Mouse (Mus musculus): ENCODE data around the gene 4930442H23Rik. TPM values are rescaled to one million over a fixed set of nuclear protein-coding genes. Genes with fewer than 3 reads are reported as not detected.
A peak's percentile ranks its signal among the peaks of the same experiment; 100 is the strongest.

Gene 4930442H23Rik
- polyA plus RNA-seq, 1 experiment: not detected

DNA sequence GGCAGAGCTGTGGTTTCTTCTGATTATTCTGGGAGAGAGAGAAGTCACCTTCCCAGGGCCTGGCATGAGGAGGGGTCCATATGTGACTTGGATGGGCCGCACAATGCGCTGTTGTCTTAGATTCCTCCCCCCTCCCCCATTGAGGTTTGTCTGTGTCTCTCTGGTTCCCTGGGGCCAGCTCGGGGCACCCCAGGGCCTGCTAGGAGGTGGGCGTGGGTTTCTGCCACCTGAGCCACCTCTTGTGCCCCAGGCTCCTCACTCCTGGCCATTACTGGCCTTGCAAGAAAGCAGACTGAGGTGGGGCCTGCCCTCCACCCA lies 44.2 kb downstream of the 4930442H23Rik start:
- peak overlapping the region; percentile 98 for H3K4me3 ChIP-seq (replicated peaks)
- H3K4me1 ChIP-seq: peaks cover 72% of the 10 kb centered on the region
- TF ChIP-seq GATA1 (IDR thresholded peaks at IDR 0.05; ENCODE audit: borderline replicate concordance, low read length) (no peak), FLI1 (IDR thresholded peaks at IDR 0.05; ENCODE audit: low read length) (no peak)
- H3K36me3 ChIP-seq (replicated peaks; ENCODE audit: low read length): peaks cover 55% of the 10 kb centered on the region
- no peaks in the 10 kb centered on the region for H3K27me3 ChIP-seq (replicated peaks)
- no peaks in the 10 kb centered on the region for H3K9me3 ChIP-seq

DNA sequence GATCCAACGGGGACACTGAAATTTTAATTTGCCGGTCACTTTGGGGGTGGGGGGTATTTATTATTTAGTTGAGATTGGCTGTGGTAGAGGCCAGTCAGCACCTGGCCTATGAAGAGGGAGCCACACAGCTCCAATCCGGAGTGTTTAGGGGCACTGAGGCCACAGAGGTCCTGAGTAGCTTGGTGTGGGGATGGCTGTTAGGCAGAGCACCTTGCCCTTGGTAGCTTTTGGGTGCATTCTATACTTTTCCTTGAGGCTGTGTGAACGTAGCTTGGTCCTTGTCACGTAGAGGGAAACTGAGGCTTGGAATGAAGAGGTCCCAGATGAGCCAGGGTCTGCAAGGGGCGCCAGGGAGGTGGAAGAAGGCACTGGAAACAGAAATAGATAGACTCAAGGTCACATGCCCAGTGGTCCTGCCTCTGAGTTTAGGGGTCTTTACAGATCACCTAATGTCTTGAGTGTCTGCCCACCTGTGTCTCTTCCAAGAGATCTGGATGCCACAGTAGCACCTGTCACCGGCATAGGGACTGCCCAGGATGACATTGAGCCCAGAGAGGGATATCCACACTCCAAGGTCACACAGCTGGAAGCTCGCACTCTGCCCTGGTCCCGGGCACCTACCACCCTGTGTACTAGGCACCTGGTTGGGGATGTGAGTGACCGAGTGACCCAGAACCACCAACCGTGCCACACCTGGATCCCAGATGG lies 44.7 kb downstream of the 4930442H23Rik start:
- Histone ChIP-seq H3K9me3 (no peaks in the 10 kb centered on the region), H3K36me3 (replicated peaks; ENCODE audit: low read length) (peaks cover 49% of the 10 kb centered on the region), H3K4me1 (peaks cover 72% of the 10 kb centered on the region), H3K27me3 (replicated peaks) (no peaks in the 10 kb centered on the region), H3K4me3 (replicated peaks) (peak overlapping the region; percentile 98)
- no peak for TF ChIP-seq GATA1 (IDR thresholded peaks at IDR 0.05; ENCODE audit: borderline replicate concordance, low read length)
- no peak for TF ChIP-seq FLI1 (IDR thresholded peaks at IDR 0.05; ENCODE audit: low read length)

DNA sequence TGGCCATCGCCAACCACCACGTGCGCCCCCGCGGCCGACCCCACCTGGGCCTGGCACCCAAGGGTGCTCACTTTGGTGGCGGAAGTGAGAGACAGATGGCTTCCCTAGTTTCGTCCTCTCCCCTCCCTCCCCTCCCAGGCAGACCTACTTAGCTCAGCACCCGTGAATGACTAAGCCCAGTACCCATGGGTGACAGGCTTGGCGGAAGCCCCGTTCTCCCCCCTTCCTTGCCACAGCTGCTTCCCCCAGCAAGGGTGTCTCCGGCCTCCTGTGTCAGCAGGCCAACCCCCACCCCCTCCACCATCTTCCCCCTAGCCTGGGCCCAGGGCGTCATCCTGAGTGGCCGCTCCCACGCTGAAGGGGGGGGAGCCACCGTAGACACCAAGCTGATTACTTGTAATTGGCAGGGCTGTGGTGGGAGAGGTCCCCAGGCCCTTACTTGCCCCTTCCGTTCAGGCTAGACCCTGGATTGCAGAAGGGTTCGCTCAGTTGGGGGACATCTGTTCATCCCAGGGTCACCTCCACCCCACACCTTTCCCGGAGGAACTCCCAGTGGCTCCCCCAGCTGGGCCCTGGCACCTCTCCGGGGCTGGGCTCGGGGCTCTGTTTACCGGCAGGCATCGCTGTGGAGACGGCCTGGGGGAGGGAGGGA lies 45.4 kb downstream of the 4930442H23Rik start:
- Histone ChIP-seq H3K27me3 (replicated peaks) (no peaks in the 10 kb centered on the region), H3K9me3 (no peaks in the 10 kb centered on the region), H3K4me3 (replicated peaks) (peak overlapping the region; percentile 98), H3K36me3 (replicated peaks; ENCODE audit: low read length) (peaks cover 42% of the 10 kb centered on the region), H3K4me1 (peaks cover 68% of the 10 kb centered on the region)
- no peak for TF ChIP-seq FLI1 (IDR thresholded peaks at IDR 0.05; ENCODE audit: low read length)
- no peak for TF ChIP-seq GATA1 (IDR thresholded peaks at IDR 0.05; ENCODE audit: borderline replicate concordance, low read length)

DNA sequence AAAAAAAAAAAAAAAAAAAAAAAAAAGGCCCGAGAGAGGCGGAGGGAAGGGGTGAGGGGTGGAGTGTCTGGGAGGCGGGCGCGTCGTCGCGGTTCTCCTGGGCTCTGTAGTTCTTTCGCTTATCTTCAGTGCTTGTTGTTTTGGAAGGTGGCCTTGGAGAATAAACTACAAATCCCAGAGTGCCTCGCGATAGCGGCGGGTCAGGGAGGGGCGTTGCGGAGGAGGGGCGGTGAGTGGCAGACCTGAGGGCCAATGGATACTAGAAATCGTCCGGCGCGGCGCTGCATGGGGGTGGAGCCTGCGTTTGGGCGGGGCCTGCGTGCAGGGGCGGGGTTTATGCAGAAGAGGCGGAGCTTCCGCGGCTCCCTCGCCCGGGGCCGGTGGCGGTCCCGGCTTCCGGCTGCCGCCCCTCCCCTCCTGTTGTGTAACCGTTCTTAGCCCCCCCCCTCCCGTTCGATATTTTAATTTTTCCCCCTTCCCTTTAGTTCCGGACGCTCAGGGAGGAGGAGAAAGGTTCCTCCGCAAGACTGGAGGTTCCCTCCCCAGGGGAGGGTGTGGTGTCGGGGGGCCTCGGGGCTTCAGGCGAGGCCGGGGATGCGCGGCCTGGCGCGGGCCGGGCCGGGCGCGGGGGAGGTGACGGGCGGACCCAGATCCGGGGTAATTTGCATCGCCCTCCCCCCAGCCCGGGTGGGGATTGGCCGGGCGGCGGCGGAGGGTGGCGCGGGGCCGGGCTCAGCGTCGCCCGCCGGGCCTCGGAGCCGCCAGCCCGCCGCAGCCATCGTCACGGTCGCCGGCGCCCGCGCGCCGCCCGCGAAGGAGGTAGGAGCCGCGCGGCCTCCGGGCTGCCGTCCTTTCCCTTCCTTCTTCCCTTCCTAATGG lies 46.2 kb downstream of the 4930442H23Rik start:
- Histone ChIP-seq H3K27me3 (replicated peaks) (no peaks in the 10 kb centered on the region), H3K4me3 (replicated peaks) (peak overlapping the region; percentile 98), H3K36me3 (replicated peaks; ENCODE audit: low read length) (peaks cover 35% of the 10 kb centered on the region), H3K4me1 (peaks cover 65% of the 10 kb centered on the region), H3K9me3 (no peaks in the 10 kb centered on the region)
- TF ChIP-seq FLI1 (IDR thresholded peaks at IDR 0.05; ENCODE audit: low read length): no peak
- TF ChIP-seq GATA1 (IDR thresholded peaks at IDR 0.05; ENCODE audit: borderline replicate concordance, low read length): peak; percentile 43; the same call in 1 of the 3 replicates

DNA sequence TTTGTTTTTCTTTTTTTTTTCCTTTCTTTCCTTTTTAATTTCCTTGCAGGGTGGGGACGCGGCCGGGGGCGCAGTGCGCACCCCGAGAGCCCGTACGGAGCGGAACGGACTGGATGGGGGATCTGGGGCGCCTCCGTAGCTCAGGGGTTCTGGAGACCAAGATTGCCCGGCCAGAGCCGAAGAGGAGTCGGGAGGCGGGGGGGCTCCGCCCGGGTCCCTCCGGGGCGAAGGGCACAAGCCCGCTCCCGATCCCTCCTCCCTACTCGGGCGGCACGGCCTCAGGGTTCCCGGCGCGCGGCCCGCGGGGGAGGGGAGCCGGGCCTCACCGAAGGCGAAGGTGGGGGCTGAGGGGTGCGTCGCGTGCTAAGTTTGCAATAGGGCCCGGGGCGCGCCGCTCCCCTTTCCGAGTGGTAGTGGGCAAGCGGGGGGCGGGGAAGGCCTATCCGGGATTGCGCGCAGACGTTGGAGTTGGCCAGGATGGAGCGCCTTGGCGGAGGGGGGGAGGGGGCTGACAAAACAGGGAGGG lies 46.9 kb downstream of the 4930442H23Rik start:
- Histone ChIP-seq H3K36me3 (replicated peaks; ENCODE audit: low read length) (peaks cover 29% of the 10 kb centered on the region), H3K9me3 (no peaks in the 10 kb centered on the region), H3K4me3 (replicated peaks) (peak overlapping the region; percentile 98), H3K4me1 (peaks cover 58% of the 10 kb centered on the region), H3K27me3 (replicated peaks) (no peaks in the 10 kb centered on the region)
- no peak for TF ChIP-seq FLI1 (IDR thresholded peaks at IDR 0.05; ENCODE audit: low read length)
- no peak for TF ChIP-seq GATA1 (IDR thresholded peaks at IDR 0.05; ENCODE audit: borderline replicate concordance, low read length)

DNA sequence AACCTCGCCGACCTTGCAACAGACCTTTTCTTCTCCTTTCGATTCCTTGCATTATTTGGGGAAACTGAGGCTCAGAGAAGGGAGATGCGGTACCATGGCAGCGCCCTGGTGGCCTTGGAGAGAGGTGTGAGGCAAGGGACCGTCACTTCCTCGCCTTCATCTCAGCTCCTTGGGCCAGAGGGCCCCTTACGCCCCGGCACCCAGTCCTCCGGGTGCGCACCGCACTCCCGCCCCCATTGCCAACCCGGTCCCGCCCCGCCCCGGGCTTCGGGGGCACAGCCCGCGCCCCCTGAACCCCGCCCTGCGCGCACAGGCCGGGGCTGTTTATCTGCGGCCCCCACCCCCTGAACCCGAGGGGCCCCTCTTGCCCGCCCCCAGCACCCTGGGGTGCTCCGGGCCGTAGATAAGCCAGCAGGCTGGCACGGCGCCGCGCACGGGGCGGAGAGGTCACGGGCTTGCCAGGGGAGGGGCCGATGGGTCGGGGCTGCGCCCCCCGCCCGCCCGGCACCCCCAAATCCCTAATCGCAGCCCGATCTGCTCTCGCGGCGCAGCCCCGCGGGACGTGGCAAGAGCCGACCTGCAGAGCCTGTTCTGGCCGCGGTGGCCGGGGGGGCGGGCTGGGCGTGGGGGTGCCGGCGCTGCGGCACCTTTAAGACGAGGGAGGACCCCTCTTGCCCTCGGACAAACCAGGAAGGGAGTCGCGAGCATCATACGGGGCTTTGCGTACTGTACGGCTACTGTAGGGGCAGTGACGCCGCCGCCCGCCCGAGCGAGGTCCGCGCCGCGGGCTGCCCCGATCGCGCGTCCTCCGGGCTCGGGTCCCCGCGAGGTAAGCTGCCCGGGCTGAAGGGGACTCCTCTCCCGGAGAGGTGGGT lies 47.6 kb downstream of the 4930442H23Rik start:
- Histone ChIP-seq H3K36me3 (replicated peaks; ENCODE audit: low read length) (peaks cover 22% of the 10 kb centered on the region), H3K4me1 (peaks cover 52% of the 10 kb centered on the region), H3K27me3 (replicated peaks) (no peaks in the 10 kb centered on the region), H3K9me3 (no peaks in the 10 kb centered on the region), H3K4me3 (replicated peaks) (peak overlapping the region; percentile 98)
- TF ChIP-seq FLI1 (IDR thresholded peaks at IDR 0.05; ENCODE audit: low read length): no peak
- no peak for TF ChIP-seq GATA1 (IDR thresholded peaks at IDR 0.05; ENCODE audit: borderline replicate concordance, low read length)

DNA sequence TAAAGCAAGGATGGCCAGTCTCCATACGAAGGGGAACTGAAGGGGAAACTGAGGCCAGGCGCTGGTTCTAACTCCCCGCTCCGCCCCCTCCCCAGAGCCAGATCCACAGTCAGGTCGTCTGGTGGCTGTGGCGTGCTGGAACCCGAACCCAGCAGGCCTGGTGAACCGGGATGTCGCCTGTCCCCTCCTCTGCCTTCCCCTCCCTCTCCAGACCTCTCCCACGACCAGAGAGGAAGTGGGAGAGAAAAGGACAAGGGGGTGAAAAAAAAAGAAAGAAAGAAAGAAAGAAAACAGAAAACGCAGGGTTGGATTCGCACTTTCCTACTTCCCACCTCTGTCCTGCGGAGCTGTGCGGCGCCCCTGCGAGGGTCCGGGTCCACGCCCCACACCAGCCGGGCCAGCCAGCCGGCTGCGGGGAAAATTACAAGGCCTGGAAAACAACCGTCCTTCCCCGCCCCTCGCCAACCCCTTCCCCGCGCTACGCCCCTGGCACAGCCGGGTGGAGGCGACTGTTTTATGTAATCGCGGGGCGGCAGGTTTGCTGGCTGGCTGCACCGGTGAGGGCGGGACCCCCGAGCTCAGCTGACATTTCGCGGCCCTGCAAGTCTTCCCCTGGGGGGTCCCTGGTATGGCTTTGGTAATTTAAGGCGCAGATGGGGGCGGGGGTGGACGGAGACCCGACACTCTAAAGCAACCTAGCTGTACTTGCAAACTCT lies 48.5 kb downstream of the 4930442H23Rik start, which contains the start of gene Zbtb7a:
Gene Zbtb7a (plus strand): TSS at position 255 of the 716 bp plus-strand sequence.
- Histone ChIP-seq H3K27me3 (replicated peaks) (no peaks in the 10 kb centered on the region), H3K9me3 (no peaks in the 10 kb centered on the region), H3K36me3 (replicated peaks; ENCODE audit: low read length) (peaks cover 13% of the 10 kb centered on the region), H3K4me1 (peaks cover 52% of the 10 kb centered on the region), H3K4me3 (replicated peaks) (peak within 1 kb of the TSS; percentile 98)
- TF ChIP-seq GATA1 (IDR thresholded peaks at IDR 0.05; ENCODE audit: borderline replicate concordance, low read length): no peak

DNA sequence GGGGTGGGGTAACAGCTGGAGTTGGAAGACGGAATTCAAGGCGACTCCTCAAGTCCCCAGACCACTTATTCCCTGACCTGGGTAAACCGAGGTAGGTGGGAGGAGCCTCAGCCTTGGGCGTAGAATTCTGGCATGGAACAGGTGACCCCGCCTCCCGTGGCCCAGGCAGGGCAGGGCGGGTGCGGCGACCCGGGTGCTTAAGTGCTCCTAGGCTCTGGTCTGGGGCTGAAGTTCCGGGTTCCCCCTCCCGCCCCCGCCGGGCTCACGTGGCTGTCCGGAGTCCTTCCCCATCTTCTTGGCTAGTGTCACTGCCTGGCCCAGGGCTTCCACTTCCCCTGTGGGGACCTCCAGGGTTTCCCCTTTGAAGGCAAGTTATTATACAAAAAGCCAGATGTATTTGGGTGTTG lies 49.5 kb downstream of the 4930442H23Rik start:
- TF ChIP-seq GATA1 (IDR thresholded peaks at IDR 0.05; ENCODE audit: borderline replicate concordance, low read length): no peak
- no peak for TF ChIP-seq FLI1 (IDR thresholded peaks at IDR 0.05; ENCODE audit: low read length)
- H3K9me3 ChIP-seq: no peaks in the 10 kb centered on the region
- peak overlapping the region; percentile 98 for H3K4me3 ChIP-seq (replicated peaks)
- H3K27me3 ChIP-seq (replicated peaks): no peaks in the 10 kb centered on the region
- peaks cover 4% of the 10 kb centered on the region for H3K36me3 ChIP-seq (replicated peaks; ENCODE audit: low read length)
- peaks cover 50% of the 10 kb centered on the region for H3K4me1 ChIP-seq

Other genes with a start within 250 kb of the 4930442H23Rik start
- gene Gng7, start 168.9 kb downstream of the 4930442H23Rik start, polyA plus RNA-seq (2012; ENCODE audit: insufficient read depth, low replicate concordance): 0.41 and 1.1 TPM in 2 replicates
- 0.06 TPM in 1 of 2 replicates, not detected in the other for gene Diras1, start 158.2 kb downstream of the 4930442H23Rik start, polyA plus RNA-seq (2012; ENCODE audit: insufficient read depth, low replicate concordance)
- gene Slc39a3, start 146.4 kb downstream of the 4930442H23Rik start, polyA plus RNA-seq (2012; ENCODE audit: insufficient read depth, low replicate concordance): 1.9 and 7.5 TPM in 2 replicates
- 262 and 632 TPM in 2 replicates for gene Sgta, start 123.7 kb downstream of the 4930442H23Rik start, polyA plus RNA-seq (2012; ENCODE audit: insufficient read depth, low replicate concordance)
- gene Thop1, start 113.8 kb downstream of the 4930442H23Rik start, polyA plus RNA-seq (2012; ENCODE audit: insufficient read depth, low replicate concordance): 62.3 and 65.0 TPM in 2 replicates
- gene Creb3l3, start 85.0 kb downstream of the 4930442H23Rik start, polyA plus RNA-seq (2012; ENCODE audit: insufficient read depth, low replicate concordance): not detected in 2 replicates
- gene Map2k2, start 77.9 kb downstream of the 4930442H23Rik start, polyA plus RNA-seq (2012; ENCODE audit: insufficient read depth, low replicate concordance): 407 and 1,114 TPM in 2 replicates
- 100.0 and 136 TPM in 2 replicates for gene Zbtb7a, start 48.6 kb downstream of the 4930442H23Rik start, polyA plus RNA-seq (2012; ENCODE audit: insufficient read depth, low replicate concordance)
- gene Pias4, start 15.9 kb downstream of the 4930442H23Rik start, polyA plus RNA-seq (2012; ENCODE audit: insufficient read depth, low replicate concordance): 95.2 and 184 TPM in 2 replicates
- 439 and 1,295 TPM in 2 replicates for gene Eef2, start 7.2 kb downstream of the 4930442H23Rik start, polyA plus RNA-seq (2012; ENCODE audit: insufficient read depth, low replicate concordance)
- 168 TPM in 2 replicates for gene Dapk3, start 844 bp downstream of the 4930442H23Rik start, polyA plus RNA-seq (2012; ENCODE audit: insufficient read depth, low replicate concordance)
- gene Nmrk2, start 18.2 kb upstream of the 4930442H23Rik start, polyA plus RNA-seq (2012; ENCODE audit: insufficient read depth, low replicate concordance): not detected in 2 replicates
- gene Atcay, start 47.0 kb upstream of the 4930442H23Rik start, polyA plus RNA-seq (2012; ENCODE audit: insufficient read depth, low replicate concordance): not detected in 2 replicates
- gene Zfr2, start 49.3 kb upstream of the 4930442H23Rik start, polyA plus RNA-seq (2012; ENCODE audit: insufficient read depth, low replicate concordance): 1.4 TPM in 1 of 2 replicates, not detected in the other
- 6.2 and 21.4 TPM in 2 replicates for gene Matk, start 69.1 kb upstream of the 4930442H23Rik start, polyA plus RNA-seq (2012; ENCODE audit: insufficient read depth, low replicate concordance)
- 458 and 769 TPM in 2 replicates for gene Mrpl54, start 83.1 kb upstream of the 4930442H23Rik start, polyA plus RNA-seq (2012; ENCODE audit: insufficient read depth, low replicate concordance)
- 93.1 and 154 TPM in 2 replicates for gene Apba3, start 83.1 kb upstream of the 4930442H23Rik start, polyA plus RNA-seq (2012; ENCODE audit: insufficient read depth, low replicate concordance)
- gene Tjp3, start 107.7 kb upstream of the 4930442H23Rik start, polyA plus RNA-seq (2012; ENCODE audit: insufficient read depth, low replicate concordance): 4.6 and 5.5 TPM in 2 replicates
- gene Pip5k1c, start 109.1 kb upstream of the 4930442H23Rik start, polyA plus RNA-seq (2012; ENCODE audit: insufficient read depth, low replicate concordance): 124 and 136 TPM in 2 replicates
- 76.5 and 78.5 TPM in 2 replicates for gene Cactin, start 137.3 kb upstream of the 4930442H23Rik start, polyA plus RNA-seq (2012; ENCODE audit: insufficient read depth, low replicate concordance)
- gene Tbxa2r, start 144.9 kb upstream of the 4930442H23Rik start, polyA plus RNA-seq (2012; ENCODE audit: insufficient read depth, low replicate concordance): 87.5 and 153 TPM in 2 replicates
- gene Gipc3, start 159.4 kb upstream of the 4930442H23Rik start, polyA plus RNA-seq (2012; ENCODE audit: insufficient read depth, low replicate concordance): 2.9 and 11.0 TPM in 2 replicates
- gene Hmg20b, start 166.6 kb upstream of the 4930442H23Rik start, polyA plus RNA-seq (2012; ENCODE audit: insufficient read depth, low replicate concordance): 302 and 601 TPM in 2 replicates
- 20.2 and 44.1 TPM in 2 replicates for gene Mfsd12, start 173.6 kb upstream of the 4930442H23Rik start, polyA plus RNA-seq (2012; ENCODE audit: insufficient read depth, low replicate concordance)
- 30.6 and 109 TPM in 2 replicates for gene 4930404N11Rik, start 182.0 kb upstream of the 4930442H23Rik start, polyA plus RNA-seq (2012; ENCODE audit: insufficient read depth, low replicate concordance)
- 71.2 and 72.9 TPM in 2 replicates for gene Fzr1, start 194.7 kb upstream of the 4930442H23Rik start, polyA plus RNA-seq (2012; ENCODE audit: insufficient read depth, low replicate concordance)
- gene Dohh, start 200.6 kb upstream of the 4930442H23Rik start, polyA plus RNA-seq (2012; ENCODE audit: insufficient read depth, low replicate concordance): 80.4 and 114 TPM in 2 replicates
- gene Gm48551, start 200.6 kb upstream of the 4930442H23Rik start, polyA plus RNA-seq (2012; ENCODE audit: insufficient read depth, low replicate concordance): 0.89 TPM in 1 of 2 replicates, not detected in the other
- 8.4 TPM in 1 of 2 replicates, not detected in the other for gene Gm48552, start 205.2 kb upstream of the 4930442H23Rik start, polyA plus RNA-seq (2012; ENCODE audit: insufficient read depth, low replicate concordance)
- gene Smim24, start 209.2 kb upstream of the 4930442H23Rik start, polyA plus RNA-seq (2012; ENCODE audit: insufficient read depth, low replicate concordance): 4.4 TPM in 1 of 2 replicates, not detected in the other

Data from megakaryocyte, embryonic 14.5 days (primary cell).